Mouse (Mus musculus) spleen, postnatal 36 days (tissue): ENCODE results near the gene Atp6ap2.
"Not testable (repeated sequence)": the region's sequence is repeated elsewhere in the genome, so short reads cannot be mapped to it uniquely, and the experiment has no call there.

Experiments
- DNase-seq, 2 experiments: peaks; one replicate each; pipeline ENCODE4 v3.0.0; 2022; ENCODE audit warnings: low spot score in 2 of 2, mixed read lengths in 1 of 2

Gene Atp6ap2

DNA sequence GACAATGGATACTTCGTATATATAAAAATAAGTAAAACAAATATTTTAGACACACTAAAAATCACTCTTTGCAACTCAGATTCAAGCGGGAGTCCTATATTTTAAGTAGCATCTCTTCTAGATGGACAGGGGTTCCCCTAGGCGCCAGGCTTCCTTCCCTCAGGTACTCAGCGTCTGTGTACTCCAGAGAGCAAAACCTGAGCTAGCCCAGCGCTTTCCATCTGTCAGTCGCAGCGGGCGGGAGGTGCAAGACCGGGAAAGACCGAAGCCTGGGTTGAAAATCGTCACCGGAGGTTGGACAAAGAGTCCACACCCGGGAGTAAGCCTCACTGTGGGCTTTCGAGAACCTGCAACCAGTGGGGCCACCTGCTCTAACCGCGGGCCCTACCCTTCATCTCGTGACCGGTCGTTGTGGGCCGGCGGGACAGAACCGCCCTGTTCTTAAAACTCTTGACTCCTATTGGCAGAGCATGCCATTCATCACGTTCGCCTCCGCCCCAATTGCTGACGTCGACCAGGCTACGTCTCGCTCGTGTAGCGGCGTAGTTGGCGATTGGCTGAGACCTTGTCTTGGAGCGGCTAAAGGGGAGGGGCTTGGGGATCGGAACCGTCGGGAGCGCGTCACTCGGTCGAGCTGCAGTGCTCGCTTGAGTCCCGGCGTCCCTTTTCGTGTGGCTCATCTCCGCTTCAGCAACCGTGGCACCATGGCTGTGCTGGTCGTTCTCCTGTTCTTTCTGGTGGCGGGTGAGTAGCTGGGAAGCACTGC, at the start of gene Atp6ap2:
TSS of gene Atp6ap2 (plus strand) at position 610 of the 766 bp plus-strand sequence.
- DNase-seq: peak; percentile 94 to 95

DNA sequence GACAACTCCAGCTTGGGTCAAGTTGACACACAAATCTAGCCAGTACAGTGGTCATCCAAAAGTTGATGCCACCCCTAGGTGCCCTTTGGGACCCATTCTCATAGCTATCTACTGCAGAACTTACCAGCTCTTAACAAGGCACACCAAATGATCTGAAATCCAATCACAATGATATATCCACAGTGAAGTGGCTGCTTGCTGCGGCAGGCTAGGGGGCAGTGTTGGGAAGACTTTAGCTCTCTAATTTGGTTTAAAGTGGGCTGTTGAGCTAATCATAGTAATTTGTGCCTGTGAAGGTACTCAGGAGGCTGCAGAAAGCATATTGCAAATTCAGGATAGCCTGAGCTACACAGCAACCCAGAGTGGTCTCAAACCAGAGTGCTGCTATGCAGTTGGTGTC, 43.2 kb upstream of the Atp6ap2 start:
- no peak for DNase-seq

DNA sequence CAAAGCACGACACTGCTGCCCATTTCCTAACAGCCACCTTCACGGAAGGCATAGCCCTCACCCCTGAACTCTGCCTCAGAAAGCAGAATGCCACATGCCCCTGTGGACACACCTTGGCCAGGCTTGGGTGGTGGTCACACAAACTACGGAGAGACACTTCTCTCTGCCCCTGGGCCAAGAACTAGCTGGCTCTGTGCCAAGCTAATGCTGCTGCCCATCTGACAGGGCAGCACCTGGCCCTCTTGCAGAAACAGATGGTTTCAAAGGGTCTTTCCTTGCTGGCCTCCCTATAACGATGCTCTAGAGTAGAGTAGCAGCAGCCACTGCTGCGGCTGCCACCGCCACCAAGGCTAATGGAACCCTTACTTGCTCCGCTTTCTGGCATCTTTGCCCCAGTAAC, 30.5 kb upstream of the Atp6ap2 start:
- no peak for DNase-seq

DNA sequence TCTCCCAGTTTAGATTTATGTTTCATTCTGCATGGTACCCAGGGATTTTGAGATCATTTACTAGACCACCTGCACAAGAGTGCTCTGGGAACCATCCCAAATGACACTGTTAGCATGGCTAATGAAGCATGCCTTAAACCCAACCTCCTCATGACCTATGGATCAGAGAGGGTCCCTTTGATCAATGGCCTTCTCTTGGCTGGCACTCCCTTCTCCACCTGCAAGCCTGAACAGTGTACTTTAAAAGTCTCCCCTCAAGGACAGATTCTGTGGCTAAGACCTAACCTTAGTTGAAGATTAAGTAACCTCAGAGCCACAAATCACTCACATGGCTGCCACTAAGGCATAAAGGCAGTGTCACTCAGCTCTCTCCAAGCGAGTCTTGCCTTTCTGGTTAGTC, 16.2 kb upstream of the Atp6ap2 start:
- DNase-seq: no peak

DNA sequence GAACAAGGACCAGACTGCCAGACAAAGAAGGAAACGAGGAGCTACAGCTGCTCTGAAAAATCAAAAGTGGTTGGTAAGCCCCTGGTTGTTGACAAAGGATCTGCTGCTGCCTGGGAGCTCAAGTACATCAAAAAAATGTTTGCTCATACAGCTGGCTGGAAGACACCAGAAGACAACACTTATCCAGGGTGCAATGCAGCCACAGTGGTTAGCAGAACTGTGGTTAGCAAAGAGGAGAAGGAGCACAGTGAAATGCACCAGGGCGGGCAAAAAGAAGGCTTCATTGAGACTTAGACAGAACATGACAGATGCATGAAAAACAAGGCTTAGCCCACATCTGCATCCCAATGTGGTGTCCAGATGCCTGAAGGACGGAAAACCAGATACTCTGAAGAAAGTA, 9.7 kb upstream of the Atp6ap2 start:
- no peak for DNase-seq

DNA sequence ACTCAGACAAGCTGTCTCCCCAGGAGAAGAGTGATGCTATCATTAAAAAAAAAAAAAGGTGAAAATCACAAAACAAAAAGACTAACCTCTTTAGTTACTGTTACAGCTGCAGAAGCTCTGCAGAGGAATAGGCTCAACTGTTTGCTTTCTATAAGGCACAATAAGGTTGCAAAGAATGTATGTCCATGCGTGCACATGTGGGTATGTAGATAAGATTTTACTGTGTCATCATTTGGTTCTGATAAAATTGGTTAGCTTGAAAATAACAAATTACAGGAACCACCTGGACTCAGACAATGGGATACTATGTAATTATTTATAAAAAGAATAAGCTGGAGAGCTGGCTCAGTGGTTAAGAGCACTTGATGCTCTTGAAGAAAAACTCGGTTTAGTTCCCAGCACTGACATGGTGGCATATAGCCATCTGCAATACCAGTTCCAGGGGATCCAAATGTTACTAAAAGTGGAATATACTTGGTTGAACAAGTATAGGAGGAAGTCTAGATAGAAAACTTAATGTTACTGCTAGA, 9.2 kb upstream of the Atp6ap2 start:
- DNase-seq: no peak

DNA sequence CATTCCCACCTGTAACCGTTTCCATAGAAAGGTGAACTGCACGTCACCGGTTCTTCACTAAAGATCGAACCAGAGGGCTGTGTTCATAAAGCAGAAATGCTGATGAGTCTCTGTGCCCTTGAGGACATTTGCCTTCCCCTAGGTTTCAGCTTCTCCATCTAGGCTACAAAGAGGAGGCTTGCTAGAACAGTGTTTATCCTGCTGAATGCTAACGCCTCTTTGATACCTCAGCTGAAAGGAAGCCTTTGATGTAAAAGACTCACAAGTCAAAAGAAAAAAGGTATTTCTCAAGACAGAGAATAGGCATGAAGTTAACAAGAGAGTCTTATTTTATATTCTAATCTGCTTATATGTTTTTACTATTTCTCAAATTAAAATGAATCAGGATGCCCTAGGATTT, 4.3 kb upstream of the Atp6ap2 start:
- no peak for DNase-seq

DNA sequence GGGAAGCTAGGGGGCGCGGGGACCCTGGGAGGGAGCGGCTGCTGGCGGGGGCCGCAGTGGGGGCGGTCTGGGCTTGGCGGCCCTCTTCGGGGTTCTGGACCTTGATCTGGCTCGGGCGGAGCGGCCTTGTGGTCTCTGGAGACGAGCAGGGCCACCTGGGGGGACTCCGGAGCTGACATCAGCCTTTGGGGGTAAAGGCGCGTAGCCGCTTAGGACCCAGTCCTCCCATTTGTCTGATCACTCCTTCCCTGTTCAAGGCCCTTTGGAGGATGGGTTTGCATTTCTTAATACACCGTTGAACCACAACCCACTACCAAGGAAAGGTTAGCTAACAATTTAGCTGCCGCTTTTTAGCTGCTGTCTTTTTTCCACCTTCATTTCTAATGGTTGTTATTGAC, 356 bp downstream of the Atp6ap2 start:
- no peak for DNase-seq

DNA sequence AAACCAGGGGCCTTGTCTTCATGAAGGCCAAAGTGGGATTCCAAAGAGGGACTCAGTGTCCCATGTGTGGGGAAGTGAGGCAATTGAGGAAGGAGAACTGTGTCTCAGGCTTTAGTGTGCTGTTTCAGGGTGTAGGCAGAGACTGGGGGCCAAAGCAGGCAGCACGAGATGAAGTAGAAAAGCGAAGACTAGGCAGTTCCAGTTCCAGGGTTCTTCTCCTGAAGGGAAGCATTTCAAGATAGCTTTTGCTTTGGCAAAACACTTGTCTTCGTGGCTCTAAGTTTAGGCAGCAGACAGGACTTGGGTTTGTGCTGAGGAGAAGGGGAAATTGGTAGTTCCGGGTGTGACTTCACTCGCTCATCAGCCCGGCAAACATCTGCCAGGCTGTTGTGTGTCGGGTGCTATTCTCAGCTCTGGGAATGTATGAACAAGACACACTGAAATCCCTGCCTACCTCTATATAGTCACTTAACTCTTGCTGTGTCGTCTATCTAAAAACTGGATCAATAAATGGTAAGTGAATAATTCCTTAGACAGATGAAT, 3.9 kb downstream of the Atp6ap2 start:
- no peak for DNase-seq

DNA sequence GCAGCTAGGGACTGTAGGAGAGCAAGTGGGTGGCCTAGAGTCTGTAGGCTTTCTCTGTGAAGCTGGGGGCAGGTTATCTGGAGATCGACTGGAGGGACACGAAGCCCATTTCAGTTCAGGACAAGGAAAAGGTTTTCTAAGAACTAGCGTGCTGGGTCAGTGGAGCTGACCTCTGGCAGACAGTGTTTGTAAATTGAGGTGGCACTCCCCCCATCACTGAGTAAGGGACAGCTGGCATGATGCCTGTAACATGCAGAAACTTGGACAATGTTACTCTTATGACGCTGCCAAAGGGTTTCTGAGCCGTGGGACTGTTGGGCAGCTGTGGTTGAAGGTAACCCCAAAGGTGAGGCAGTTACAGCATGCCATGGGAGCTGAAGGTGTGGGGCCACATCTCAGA, 4.4 kb downstream of the Atp6ap2 start:
- DNase-seq: no peak

DNA sequence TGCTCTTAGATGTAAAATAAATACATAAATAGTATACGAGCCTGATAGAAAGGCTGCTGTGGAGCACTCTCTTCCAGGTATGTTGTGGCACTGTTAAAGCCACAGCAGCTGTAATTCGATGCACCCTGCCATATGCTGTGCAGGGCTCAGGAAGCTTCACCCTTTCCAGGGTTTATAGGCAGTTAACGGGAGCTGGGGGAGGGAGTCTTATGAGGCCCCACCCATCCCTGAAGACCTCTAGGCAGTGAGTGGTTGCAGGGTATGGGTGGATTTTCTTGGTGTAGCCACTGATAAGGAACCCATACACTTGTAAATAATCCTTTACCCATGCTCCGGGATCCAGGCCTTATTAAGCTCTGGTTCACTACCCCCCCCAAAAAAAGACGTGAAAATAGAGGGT, 6.2 kb downstream of the Atp6ap2 start:
- no peak for DNase-seq

DNA sequence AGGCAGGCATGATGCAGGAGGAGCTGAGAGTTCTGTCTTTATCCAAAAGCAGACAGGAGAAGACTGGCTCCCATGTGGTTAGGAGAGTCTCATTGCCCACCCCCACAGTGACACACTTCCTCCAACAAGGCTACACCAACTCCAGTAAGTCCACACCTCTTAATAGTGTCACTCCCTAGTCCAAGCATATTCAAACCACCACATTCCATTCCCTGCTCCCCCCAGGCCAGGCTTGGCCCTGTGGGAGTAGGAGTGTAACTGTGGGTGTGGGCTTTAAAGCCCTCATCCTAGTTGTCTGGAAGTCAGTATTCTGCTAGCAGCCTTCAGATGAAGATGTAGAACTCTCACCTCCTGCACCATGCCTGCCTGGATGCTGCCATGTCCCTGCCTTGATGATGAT, 22.9 kb downstream of the Atp6ap2 start:
- DNase-seq: not testable (repeated sequence)

DNA sequence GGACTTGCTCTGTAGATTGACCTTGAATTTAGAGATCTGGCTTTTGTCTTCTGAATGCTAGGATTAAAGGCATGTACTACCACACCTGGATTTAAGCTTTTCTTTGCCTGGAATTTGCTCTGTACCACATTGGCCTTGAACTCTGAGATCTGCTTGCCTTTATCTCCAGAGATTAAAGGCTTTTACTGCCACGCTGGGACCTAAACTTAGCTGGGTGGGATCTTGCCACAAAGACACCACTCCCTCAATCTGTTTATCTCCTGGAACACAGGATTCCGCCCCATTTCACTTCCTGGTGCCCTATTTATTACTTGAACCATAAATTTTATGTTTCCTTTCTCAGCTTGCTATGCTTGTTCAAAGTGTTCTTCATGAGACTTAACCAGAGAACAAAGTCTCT, 23.6 kb downstream of the Atp6ap2 start:
- DNase-seq: no peak

DNA sequence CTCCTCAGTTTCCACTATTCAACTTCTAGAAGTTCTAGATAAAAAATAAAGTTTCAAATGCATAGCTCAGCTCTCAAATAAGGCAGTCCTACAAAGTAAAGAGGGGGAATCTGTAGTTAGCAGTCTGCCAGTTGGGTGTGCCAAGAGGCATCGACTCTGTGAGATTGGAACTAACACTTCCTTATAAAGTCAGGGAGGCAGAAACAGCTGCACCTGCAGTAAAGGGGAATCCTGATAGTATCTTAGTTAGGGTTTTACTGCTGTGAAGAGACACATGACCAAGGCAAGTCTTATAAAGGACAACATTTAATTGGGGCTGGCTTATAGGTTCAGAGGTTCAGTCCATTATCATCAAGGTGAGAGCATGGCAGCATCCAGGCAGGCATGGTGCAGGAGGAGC, 24.8 kb downstream of the Atp6ap2 start:
- DNase-seq: not testable (repeated sequence)

DNA sequence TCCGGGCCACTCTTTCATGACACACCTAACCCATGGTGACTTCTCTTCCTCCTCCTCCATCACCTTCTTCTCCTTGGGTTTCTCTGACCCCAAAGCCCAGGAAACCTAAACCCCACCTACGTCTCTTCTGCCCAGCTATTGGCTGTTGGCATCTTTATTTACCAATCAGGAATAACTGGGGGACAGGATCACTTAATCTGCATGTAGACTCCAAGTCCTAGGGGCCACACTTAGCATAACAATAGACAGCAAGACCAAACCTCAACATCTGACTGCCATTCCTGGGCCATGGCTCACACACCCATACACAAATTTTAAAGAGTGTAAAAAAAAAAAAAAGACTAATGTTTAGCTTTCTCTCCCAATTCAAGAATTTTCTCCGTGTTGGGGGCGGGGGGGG, 37.5 kb downstream of the Atp6ap2 start:
- no peak for DNase-seq

DNA sequence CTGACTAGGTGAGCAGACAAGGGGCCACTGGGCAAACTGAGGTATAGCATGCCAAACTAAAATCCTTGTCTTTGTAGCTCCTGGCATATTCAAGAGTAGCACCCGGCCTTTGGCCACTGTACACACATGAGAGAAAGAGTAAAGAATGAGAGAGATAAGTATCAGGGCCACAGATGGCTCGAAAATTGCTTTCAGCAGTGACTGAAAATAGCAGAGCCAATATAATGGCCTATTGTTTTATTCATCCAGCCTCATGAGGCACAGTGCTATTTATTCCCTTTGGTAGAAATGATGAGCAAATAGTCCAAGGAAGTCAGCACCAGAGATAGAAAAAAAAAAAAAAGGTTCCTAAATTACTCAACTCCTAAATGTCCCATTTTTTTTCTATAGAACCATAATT, 57.4 kb downstream of the Atp6ap2 start:
- no peak for DNase-seq

DNA sequence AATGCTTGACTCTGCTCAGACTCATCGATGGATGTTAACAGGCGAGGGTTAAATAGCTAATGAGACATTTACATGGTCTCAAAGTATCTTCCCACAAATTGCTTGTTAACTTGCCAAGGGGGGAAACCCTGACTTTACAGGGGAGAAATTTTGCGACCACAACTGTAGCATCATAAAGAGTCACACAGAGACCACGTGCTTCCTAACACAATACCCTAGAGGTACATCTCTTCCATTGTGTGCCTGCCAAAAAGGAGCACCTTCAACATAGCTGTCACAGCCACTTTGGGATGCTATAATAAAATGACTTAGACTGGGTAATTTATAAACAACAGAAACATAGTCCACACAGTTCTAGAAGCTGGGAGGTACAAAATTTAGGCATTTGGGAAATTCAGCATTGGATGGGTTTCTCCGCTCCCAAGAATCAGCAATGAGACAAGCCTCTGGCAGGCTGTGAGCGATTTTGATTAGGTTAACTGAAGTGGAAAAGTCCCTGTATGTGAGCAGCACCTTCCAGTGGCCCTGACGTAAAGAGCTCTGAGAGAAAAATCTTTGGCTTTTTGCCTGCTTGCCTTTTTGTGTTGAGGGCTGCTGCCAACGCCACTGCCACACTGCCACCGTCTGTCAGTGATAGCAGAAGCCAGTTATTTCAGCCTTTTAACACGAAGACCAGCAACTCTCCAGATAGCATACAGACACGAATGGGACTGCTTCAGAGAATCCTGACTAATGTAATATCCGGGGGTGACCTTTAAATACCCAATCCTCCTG, 58.1 kb downstream of the Atp6ap2 start:
- DNase-seq: no peak

DNA sequence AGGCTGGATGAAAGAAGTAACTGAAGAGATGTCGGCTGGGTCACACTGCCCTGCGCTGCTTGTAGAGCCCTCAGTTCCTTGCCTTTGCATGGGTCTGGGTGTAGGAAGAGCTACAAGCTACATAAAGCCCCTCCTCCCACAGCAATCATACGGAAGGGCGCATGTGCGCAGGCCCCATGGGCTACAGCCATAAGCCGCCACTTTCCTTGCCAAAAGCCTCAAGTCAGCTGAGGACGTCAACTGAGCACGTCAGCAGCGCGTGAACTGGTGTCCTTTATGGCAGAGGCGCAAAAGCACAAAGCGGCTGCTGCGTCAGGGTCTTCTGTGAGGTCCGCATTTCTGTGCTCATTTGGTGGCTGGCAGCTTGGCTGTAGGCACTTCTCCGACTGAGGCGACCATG, 64.3 kb downstream of the Atp6ap2 start:
- DNase-seq: no peak

DNA sequence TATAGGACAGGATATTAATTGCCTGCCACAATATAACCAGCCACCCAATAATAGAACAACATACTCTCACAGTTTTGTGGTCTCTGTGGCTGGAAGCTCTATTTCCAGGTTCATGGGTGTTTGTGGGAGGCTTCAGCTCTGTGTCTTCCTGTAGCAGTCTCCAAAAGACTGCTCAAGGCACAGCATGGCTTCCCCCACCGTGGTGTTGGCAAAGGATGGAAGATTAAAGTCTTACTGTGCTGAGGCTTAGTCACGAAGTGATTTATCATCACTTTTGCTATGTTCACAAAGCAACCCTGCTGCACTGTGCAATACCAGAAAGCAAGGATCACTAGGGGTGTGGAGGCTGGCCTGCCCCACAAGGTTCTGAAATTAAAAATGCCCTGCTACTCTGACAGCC, 66.3 kb downstream of the Atp6ap2 start:
- no peak for DNase-seq
